In the genomic region with DNA sequence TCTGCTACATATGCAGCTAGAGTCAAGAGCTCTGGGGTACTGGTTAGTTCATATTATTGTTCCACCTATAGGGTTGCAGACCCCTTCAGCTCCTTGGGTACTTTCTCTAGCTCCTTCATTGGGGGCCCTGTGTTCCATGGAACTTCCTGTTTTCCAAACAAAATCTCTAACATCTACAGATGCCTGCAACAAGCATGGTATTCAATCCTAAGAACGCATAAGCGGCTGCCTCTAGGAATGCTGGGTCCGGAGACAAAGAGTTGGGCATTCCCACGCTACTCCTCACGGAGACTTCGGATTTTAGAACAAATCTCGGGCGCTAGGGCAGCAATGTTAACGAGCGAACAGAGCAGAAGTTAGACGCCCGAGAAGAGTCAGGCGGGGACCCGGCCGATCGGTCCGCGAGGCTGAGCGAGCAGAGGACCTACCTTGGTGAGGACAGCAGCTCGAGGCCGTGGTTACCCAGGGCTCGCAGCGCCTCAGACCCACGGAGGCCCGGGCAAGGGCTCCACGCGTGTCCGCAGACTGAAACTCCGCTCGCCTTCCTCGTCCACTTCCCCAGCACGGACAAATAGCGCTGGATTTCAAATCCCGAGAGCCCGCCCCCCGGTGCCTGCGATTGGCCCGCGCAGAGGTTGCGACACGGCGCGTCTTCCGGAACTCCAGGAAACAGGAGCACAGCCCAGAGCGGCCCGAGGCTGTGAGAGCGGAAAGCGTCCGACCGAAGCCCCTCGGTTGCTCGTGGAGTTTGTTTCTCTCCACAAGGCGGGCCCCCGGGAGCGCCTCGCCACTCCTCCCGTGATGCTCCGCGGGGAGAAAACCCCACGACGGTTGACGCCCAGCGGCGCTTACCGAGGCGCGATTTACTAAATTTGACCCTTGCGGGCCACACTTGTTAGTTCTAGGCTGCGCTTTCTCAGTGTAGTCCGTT, we compare ENCODE assay signal across 7 mouse cellular contexts. TPM values are rescaled to one million over a fixed set of nuclear protein-coding genes. Genes with fewer than 3 reads are reported as not detected.
DNase-seq lines count a peak whose midpoint lies in the region; ATAC-seq and TF ChIP-seq lines count a peak whose summit lies in the region.

Gene Mis18bp1 (minus strand): TSS at position 584 of the 931 bp plus-strand sequence.

- TF ChIP-seq POLR2A in small intestine, adult 2 months (IDR thresholded peaks at IDR 0.05; ENCODE audit: low read depth, low read length), result no peak

- H3K27ac ChIP-seq in embryonic facial prominence, embryonic 10.5 days (replicated peaks), result peak within 1 kb of the TSS; percentile 94
- peak within 1 kb of the TSS; percentile 91 for H3K27ac ChIP-seq in intestine, postnatal 0 days (ENCODE audit: low read depth, low read length)
- H3K27ac ChIP-seq in midbrain, embryonic 12.5 days (replicated peaks), result peak within 1 kb of the TSS; percentile 89
- peak within 1 kb of the TSS; percentile 88 for H3K27ac ChIP-seq in small intestine, adult 2 months (ENCODE audit: insufficient read depth, low read depth, low read length)

- H3K4me3 ChIP-seq in embryonic facial prominence, embryonic 10.5 days, result peak within 1 kb of the TSS; percentile 80
- peak within 1 kb of the TSS; percentile 75 for H3K4me3 ChIP-seq in intestine, postnatal 0 days (ENCODE audit: low read depth, low read length)
- peak within 1 kb of the TSS; percentile 84 for H3K4me3 ChIP-seq in midbrain, embryonic 12.5 days
- H3K4me3 ChIP-seq in small intestine, adult 2 months (ENCODE audit: low read depth, low read length), result peak within 1 kb of the TSS; percentile 92

- H3K4me1 ChIP-seq in embryonic facial prominence, embryonic 10.5 days, result peaks cover 14% of the 10 kb centered on the region
- no peaks in the 10 kb centered on the region for H3K4me1 ChIP-seq in intestine, postnatal 0 days (replicated peaks; ENCODE audit: control insufficient read depth, insufficient read depth, low read length)
- H3K4me1 ChIP-seq in midbrain, embryonic 12.5 days, result peaks cover 15% of the 10 kb centered on the region
- peaks cover 3% of the 10 kb centered on the region; the same call in 1 of the 2 replicates for H3K4me1 ChIP-seq in small intestine, adult 2 months (ENCODE audit: control insufficient read depth, insufficient read depth, insufficient read length, low read length)

- peak; percentile 96 for DNase-seq in adrenal gland, postnatal 10 days
- peak; percentile 97 for DNase-seq in embryonic facial prominence, embryonic 10.5 days (ENCODE audit: low spot score)
- DNase-seq in gonadal fat pad, adult 2 months (ENCODE audit: low read depth), result peak; percentile 72
- DNase-seq in left cerebral cortex, postnatal 4 days, result peak; percentile 95

- H3K36me3 ChIP-seq in embryonic facial prominence, embryonic 10.5 days (replicated peaks), result peaks cover 12% of the 10 kb centered on the region
- no peaks in the 10 kb centered on the region for H3K36me3 ChIP-seq in intestine, postnatal 0 days (ENCODE audit: control insufficient read depth, insufficient read depth)
- H3K36me3 ChIP-seq in midbrain, embryonic 12.5 days, result 0 out of 2 replicates have a peak, but pooled peaks cover 8% of the 10 kb centered on the region
- no peaks in the 10 kb centered on the region for H3K36me3 ChIP-seq in small intestine, adult 2 months (ENCODE audit: control insufficient read depth, insufficient read depth, low read length)

- TF ChIP-seq CTCF in intestine, postnatal 0 days (IDR thresholded peaks at IDR 0.05; ENCODE audit: low read depth), result no peak
- TF ChIP-seq CTCF in small intestine, adult 2 months (IDR thresholded peaks at IDR 0.05; ENCODE audit: extremely low read depth, insufficient read length, insufficient replicate concordance, low read depth, low read length), result no peak

- WGBS in embryonic facial prominence, embryonic 10.5 days, result under 1% methylated on average over 70 of the region's 70 CpGs
- under 1% methylated on average over 69 of the region's 70 CpGs for WGBS in intestine, postnatal 0 days
- WGBS in midbrain, embryonic 12.5 days, result under 1% methylated on average over 70 of the region's 70 CpGs
- under 1% methylated on average over 70 of the region's 70 CpGs for WGBS in small intestine, adult 2 months

- peak within 1 kb of the TSS; percentile 66 for H3K9ac ChIP-seq in intestine, postnatal 0 days (ENCODE audit: low read depth, low read length)
- peak within 1 kb of the TSS; percentile 71 for H3K9ac ChIP-seq in midbrain, embryonic 12.5 days (replicated peaks)

- peaks cover 6% of the 10 kb centered on the region for H3K9me3 ChIP-seq in embryonic facial prominence, embryonic 10.5 days
- H3K9me3 ChIP-seq in intestine, postnatal 0 days (ENCODE audit: control insufficient read depth), result no peaks in the 10 kb centered on the region
- peaks cover 9% of the 10 kb centered on the region for H3K9me3 ChIP-seq in midbrain, embryonic 12.5 days

- H3K4me2 ChIP-seq in intestine, postnatal 0 days (replicated peaks; ENCODE audit: low read depth), result peak within 1 kb of the TSS; percentile 69
- peak within 1 kb of the TSS; percentile 60 for H3K4me2 ChIP-seq in midbrain, embryonic 12.5 days (replicated peaks)

- peak; percentile 99 for ATAC-seq in intestine, postnatal 0 days
- ATAC-seq in midbrain, embryonic 12.5 days (ENCODE audit: low FRiP score, low read depth), result peak; percentile 99

- intact Hi-C loops in left cerebral cortex, postnatal 4 days (cut with DNase I), result no loop called here

- no peaks in the 10 kb centered on the region for H3K27me3 ChIP-seq in embryonic facial prominence, embryonic 10.5 days (replicated peaks; ENCODE audit: low read depth, poor library complexity, severe bottlenecking)
- no peaks in the 10 kb centered on the region for H3K27me3 ChIP-seq in intestine, postnatal 0 days (replicated peaks; ENCODE audit: control insufficient read depth, insufficient read depth, low read length)
- H3K27me3 ChIP-seq in midbrain, embryonic 12.5 days, result no peaks in the 10 kb centered on the region
- H3K27me3 ChIP-seq in small intestine, adult 2 months (ENCODE audit: control insufficient read depth, insufficient read depth, low read length), result no peaks in the 10 kb centered on the region

RNA-seq across cellular contexts. Expression of gene Mis18bp1, which starts in this region (rescaled TPM):
- total RNA-seq in adrenal gland, postnatal 10 days (2021), result 1 to 10 TPM; 4.8 to 7.4 TPM
- polyA plus RNA-seq in embryonic facial prominence, embryonic 10.5 days (2016; fragmentation: Nextera tagmentation; extraction: Ambion mirVana), result 85.5 and 87.5 TPM in 2 replicates
- polyA plus RNA-seq in gonadal fat pad, adult 2 months (2012; rRNA removed), result 0.10 and 0.14 TPM in 2 replicates
- polyA plus RNA-seq in intestine, postnatal 0 days (2015; fragmentation: Nextera tagmentation; extraction: Ambion mirVana), result 10.9 and 11.3 TPM in 2 replicates
- total RNA-seq in left cerebral cortex, postnatal 4 days (2021), result 1 to 10 TPM; 2.9 to 3.4 TPM
- 63.4 and 70.5 TPM in 2 replicates for polyA plus RNA-seq in midbrain, embryonic 12.5 days (2016; fragmentation: Nextera tagmentation; extraction: Ambion mirVana)
- polyA plus RNA-seq in small intestine, adult 2 months (2012; rRNA removed), result 0.04 and 0.22 TPM in 2 replicates

Comparison
In these comparisons a context has a peak if more than half of its experiments do, and no peak if none do; other contexts are left out.
1. Peak in every context shown above with its lines: DNase-seq, ATAC-seq, H3K4me3 ChIP-seq and H3K27ac ChIP-seq.
2. Peak in DNase-seq in gonadal fat pad, adult 2 months; RNA of the gene not detected or under 1 TPM.